Mouse (Mus musculus) MEL (cell line): ENCODE measurements around the gene Agbl2.

ENCODE experiments used
- MAFK ChIP-seq: IDR thresholded peaks from 2 replicates; pipeline ENCODE4 v1.6.1; 2011; ENCODE audit warnings: low read depth, mild to moderate bottlenecking, low read length, improper control_type of control experiment, borderline replicate concordance
- MAX ChIP-seq: IDR thresholded peaks from 2 replicates; pipeline ENCODE4 v1.6.1; 2011; ENCODE audit warnings: low read length, improper control_type of control experiment
- ZC3H11A ChIP-seq: IDR thresholded peaks from 2 replicates; pipeline ENCODE4 v1.6.1; 2012; ENCODE audit warnings: low read depth, mild to moderate bottlenecking, inconsistent platforms, low read length, improper control_type of control experiment
- ZKSCAN1 ChIP-seq: IDR thresholded peaks from 2 replicates; pipeline ENCODE4 v1.6.1; 2012; ENCODE audit warnings: low read depth, mild to moderate bottlenecking, inconsistent platforms, low read length, improper control_type of control experiment, moderate library complexity

DNA sequence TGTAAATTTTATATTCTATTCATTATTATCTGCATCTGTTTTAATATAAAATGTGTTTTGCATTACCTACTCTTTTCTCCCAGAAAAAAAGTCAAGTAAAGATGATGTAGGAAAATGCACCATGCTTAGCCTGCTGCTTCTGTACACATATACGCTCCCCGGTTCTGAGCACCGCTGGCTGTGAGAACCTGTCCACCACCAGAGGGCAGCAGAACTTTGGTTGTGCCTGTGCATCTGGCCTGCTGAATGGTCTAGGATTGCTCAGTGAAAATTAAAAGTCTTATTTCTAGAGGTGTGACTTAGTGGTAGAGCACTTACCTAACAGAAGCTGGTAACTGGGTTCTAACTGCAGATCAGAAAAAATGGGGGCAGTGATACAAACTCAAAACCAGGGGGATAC, 84.0 kb downstream of the Agbl2 start:
- TF ChIP-seq ZC3H11A (peak; percentile 88), MAFK (no peak), MAX (no peak), ZKSCAN1 (no peak)
